Mouse (Mus musculus) adipocyte (in vitro differentiated cells): Measurements from ENCODE around the gene Cnpy2.
"Not testable (repeated sequence)": the region's sequence is repeated elsewhere in the genome, so short reads cannot be mapped to it uniquely, and the experiment has no call there.

Source experiments
- DNase-seq: peaks from one replicate; pipeline ENCODE4 v3.0.0-alpha.2; 2016; ENCODE audit warnings: low spot score

The Cnpy2 gene

DNA sequence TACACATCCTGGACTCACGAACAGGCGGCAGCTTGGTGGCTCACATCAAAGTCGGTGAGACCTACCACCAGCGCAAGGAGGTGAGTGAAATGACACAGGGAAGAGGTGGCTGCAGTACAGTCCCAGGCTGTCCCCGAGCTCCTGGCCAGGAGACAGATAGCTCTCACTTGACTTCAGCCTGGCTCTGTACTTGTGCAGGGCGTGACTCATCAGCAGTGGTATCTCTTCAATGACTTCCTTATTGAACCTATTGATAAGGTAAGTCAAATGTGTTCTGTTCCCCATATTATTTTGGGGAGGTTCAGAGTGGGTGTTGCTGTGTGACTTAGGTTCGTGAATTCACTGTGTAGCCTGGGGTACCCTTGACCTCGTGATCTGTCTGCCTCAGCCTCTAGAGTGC is 6.7 kb upstream of the Cnpy2 start:
- no peak for DNase-seq

DNA sequence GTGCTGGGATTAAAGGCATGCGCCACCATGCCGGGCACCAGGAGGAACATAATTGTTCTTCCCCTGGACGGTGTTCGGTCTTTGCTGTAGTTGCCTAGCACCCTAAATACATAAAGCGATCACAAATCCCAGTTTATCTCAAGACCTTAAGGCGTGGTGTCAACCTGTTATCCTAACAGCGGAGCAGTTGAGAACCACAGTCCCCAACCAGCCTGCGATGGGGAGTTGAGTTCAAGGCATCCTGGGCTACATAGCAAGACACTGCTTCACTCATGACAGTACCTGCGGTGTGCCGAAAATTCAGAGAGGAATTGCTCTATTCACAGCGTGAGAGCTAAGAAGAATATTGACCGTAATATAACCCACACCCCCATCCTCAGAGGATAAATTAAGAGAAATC is 618 bp upstream of the Cnpy2 start:
- DNase-seq, result no peak

DNA sequence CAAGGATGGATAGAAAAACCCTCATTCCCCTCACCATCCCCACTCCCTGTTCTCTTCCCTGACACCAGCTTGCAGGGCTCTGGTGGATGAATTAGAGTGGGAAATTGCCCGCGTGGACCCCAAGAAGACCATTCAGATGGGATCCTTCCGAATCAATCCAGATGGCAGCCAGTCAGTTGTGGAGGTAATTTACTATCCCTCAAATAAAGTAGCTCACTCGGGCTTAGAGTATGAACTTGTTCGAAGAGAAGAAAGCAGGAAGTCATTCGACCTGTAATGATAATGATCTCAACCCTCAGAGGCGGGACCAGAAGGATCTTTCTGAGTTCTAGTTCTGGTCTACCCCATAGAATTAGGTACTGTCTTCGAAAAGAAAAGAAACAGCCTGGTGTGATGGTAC is 1.3 kb downstream of the Cnpy2 start:
- no peak for DNase-seq

DNA sequence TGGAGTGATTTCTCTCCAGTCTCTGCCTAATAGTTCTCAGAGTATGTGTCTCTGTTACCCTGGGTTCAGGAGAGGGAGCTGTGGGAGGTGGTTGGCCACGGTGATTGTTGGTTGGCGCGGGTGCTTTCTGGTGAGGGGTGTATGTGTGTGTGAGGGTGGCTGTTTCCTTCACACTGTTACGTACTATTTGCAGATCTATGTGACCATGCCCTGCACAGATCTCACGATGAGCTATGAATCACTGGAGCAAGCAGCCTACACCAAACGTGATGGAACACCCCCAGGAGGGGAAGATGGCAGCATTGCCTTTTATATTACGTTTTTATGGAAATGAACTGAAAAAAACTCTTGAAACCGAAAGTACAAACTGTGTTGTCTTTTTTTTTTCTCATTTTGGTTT is 4.6 kb downstream of the Cnpy2 start:
- DNase-seq, result no peak

DNA sequence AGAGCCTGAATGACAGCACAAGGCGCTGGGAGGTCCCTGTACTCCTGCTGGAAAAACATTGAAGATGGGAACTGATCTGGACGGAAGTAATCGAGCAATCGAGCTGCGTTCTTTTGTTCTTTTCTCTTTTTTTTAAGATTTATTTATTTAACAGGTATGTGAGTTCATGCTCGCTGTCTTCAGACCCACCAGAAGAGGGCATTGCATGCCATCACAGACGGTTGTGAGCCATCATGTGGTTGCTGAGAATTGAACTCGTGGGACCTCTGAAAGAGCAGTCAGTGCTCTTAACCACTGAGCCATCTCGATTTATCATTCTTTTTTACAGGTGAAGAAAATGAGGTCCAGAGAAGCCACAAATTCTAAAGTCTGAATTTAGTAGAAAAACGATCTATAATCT is 5.4 kb downstream of the Cnpy2 start:
- DNase-seq, result no peak

DNA sequence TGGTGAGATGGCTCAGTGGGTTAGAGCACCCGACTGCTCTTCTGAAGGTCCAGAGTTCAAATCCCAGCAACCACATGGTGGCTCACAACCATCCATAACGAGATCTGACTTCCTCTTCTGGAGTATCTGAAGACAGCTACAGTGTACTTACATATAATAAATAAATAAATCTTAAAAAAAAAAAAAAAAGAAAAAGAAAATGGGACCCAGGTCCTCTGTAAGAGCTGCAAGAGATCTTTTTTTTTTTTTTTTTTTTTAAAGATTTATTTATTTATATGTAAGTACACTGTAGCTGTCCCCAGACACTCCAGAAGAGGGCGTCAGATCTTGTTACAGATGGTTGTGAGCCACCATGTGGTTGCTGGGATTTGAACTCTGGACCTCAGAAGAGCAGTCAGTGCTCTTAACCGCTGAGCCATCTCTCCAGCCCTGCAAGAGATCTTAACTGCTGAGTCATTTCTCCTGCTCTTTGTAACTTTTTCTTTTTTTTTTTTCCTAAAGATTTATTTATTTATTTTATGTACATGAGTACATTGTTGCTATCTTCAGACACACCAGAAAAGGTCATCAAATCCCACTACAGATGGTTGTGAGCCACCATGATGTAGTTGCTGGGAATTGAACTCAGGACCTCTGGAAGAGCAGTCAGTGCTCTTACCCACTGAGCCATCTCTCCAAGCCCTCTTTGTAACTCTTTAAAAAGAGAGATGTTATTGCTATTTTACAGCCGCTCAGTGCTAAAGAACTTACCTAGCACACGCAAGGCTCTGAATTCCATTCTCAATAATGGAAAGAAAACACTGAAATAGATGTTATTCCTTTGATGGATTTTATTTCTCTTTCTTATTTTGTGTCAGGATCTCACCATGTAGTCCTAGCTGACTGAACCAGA is 10.3 kb downstream of the Cnpy2 start:
- DNase-seq, result not testable (repeated sequence)

DNA sequence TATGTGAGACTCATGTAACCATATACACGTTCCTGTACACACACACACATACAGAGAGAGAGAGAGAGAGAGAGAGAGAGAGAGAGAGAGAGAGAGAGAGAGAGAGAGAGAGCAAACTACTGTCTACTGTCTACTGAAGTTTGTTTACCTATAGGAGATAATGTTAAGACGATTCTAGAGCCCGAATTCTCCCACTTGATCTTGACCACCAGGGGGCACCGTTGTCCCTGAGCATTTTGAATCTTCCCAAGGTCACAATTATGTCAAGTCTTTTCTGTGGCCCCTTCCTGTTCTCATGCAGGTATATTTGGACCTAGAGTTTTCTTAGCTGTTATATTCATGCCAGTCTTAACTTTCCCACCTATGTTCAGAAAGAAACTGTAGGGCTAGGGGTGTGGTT is 13.3 kb downstream of the Cnpy2 start:
- peak; percentile 81 for DNase-seq

DNA sequence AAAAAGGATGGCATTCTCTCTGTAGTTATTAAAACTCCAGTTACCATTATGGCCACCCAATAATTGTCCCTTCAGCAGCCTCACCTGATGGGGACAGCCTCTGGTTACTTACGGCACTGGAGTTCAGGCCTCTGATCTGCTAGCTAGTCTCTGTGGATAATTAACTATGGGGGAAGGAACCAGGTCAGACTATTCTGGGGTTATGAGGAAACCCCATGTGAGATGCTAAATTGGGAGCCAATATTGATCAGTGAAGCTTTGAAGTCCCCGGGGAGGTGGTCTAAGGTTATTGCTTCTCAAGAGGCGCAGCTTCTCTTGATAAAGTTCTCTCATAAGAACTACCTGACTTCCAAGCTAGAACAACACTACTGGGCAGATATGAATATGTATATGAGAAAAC is 13.9 kb downstream of the Cnpy2 start:
- no peak for DNase-seq

DNA sequence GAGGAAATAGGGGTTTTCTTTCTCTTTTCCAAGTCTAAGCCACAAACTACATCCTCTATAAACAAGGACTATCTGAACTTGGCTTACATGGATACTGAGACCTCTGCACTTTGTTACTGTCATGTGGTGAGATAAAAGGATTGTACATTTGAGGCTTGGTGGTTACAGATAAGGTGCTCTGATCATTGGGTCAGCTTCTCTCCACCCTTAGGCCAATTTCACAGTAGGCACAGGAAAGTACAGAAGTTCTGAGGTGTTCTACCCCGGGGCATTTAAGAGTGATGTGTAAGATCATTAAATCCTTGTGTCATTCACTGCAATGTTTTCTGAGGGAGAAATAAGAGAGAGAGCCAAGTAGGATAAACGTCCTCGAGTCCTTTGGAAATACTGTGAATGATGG is 14.3 kb downstream of the Cnpy2 start:
- DNase-seq, result no peak

DNA sequence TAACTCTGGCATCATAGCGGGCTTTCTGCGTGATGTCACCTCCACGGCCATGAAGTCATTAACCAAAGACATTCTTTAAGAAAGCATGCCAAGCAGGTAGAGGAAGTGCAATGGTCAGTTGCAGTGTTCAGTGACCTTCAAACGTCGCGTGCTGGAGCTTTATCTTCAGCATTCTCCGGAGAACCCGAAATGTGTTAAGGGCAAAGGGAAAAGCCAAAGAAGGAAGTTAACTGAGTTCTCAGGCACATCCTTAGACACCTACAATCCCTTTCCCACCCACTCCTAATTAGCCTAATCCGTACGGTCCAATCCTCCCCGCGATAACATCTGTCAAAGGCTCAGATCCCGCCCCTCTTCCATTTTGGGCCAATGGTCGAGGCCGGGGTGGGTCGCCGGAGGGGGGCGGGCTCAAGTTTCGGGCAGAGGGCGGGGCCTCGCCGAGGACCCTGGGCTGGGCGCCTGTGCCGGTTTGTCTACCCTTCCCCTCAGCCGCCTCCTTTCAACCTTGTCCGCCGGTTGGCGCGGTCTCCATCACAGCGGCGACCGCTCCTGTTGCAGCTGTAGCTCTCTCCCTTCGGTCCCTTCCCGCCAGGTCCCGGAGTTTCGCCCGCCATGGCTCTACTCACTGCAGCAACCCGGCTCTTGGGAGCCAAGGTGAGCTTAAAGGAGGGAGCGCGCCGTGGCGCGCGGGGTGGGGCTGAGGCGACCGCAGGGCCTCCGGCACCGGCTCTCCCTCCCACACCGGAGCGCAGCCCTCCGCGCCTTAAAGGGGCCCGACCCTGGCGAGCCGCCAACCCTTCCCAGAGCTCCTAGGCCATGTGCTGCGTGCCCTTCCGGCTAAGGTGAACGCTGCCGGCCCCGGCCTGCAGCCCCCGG is 15.3 kb downstream of the Cnpy2 start, which contains the start of gene Cs:
Gene Cs, plus strand, starts transcription at position 429 of the 876 bp plus-strand sequence.
- peak; percentile 98 for DNase-seq

DNA sequence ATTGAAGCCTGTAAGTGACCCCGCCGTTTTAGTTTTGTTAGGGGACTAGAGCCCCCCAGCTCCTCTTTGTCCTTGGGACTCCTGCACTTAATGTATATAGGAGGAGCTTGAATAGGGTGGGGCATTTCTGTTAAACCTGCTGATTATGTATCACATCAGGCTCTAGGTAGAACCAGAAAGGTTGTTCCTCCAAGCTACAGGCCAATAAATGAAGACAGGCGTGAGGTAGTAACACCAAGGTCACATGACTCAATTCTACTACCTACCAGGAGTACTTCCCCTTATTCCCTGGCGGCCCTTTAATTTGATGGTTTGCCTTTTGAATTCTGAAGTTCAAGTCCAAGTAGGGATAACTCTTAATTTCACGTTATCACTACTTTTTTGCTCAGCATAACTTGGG is 16.2 kb downstream of the Cnpy2 start:
- DNase-seq, result peak; percentile 45

DNA sequence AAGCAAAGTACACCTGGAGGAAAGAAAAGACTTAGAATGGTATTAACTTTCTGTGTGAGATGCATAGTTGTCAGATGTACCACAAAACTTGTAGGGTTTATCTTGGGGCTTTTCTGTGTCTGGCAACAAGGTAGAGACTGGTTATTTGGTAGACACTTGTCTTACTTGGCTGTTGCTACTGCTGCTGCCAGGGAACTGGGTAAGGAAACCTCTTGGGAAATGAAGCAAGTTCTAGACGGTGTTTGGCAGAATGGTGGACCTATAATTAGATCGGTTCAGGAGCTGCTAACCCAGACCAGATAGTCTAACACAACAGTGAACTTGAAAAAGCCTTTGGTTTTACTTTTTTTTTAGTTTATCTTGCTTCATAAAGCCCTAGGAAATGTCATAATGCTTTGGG is 16.7 kb downstream of the Cnpy2 start:
- DNase-seq, result peak; percentile 89

DNA sequence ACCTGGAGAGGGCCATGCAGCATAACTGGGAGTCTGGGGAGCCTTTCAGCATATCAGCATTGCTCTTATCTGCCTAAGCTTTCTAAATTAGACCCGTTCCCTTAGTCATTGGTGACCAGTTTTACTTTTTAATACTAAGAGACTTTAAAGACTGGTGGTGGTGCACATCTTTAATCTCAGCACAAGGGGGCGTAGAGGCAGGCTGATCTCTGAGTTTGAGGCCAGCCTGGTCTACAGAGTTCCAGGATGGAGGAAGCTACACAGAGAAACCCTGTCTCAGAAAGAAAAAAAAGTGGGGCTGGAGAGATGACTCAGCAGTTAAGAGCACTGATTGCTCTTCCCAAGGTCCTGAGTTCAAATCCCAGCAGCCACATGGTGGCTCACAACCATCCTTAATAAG is 18.0 kb downstream of the Cnpy2 start:
- DNase-seq, result no peak

DNA sequence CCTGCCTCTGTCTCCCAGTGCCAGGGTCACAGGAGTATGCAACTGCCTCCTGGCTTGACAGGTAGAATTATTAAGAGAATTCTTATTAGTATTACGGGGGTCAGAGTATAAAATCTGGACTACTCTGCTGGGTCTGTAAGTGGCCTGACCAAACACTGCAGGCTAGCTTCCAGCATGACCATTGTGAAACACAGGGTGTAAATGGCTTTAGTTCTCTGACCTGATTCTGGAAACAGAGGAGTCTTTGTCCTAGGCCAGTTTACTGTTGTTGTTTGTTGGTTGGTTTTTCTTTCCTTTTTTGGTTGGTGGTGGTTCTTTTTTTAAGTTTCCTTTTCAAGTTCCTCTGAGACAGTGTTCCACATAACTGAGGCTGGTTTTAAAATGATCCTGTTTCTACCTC is 21.2 kb downstream of the Cnpy2 start:
- peak; percentile 82 for DNase-seq

DNA sequence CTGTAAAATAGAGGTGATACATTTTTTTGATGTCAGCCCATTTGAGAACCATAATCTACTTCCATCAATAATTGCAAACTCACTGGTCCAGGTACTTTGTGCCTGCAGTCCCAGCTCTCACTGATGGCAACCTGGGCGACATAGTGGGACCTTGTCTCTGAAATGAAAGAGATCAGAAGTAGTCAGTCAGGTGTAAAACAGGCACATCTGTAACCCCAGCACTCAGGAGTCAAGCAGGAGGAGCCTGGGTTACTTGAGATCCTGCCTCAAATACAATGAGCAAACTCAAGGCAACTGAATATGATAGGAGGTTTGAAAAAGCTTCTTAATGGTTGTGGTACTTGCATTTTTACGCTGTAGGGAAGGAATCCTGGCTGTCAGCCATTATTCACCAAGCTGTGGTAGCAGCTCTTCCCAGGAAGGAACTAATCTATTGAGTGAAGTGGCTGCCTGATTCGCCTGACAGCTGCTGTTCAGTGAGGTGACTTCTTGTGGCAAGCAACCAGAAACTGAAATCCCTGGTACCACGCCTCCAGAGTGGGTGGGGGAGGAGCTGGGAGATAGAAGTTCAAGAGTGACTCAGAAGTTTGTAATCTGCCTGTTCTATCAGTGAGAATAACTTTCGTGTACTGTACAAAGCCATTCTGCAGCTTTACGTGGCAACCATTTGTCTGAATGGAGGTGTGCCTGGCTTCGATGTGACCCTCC is 22.5 kb downstream of the Cnpy2 start:
- DNase-seq, result peak; percentile 85

DNA sequence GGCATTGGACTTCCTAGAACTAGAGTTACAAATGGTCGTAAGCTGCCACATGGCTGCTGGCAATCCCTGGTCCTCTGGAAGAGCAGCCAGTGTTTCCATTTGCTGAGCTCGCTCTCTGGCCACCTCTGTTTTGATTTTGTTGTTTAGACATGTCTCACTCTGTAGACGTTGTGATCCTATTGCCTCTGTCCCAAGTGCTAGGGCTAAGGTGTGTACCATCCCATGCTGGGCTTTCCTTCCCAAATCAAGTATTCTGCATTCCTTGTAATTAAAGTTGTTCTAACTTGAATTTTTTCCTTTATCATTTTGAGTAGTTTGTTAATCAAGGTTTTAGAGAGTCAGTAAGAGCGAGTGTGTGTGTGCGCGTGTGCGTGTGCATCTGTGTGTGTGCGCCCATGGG is 25.3 kb downstream of the Cnpy2 start:
- no peak for DNase-seq

DNA sequence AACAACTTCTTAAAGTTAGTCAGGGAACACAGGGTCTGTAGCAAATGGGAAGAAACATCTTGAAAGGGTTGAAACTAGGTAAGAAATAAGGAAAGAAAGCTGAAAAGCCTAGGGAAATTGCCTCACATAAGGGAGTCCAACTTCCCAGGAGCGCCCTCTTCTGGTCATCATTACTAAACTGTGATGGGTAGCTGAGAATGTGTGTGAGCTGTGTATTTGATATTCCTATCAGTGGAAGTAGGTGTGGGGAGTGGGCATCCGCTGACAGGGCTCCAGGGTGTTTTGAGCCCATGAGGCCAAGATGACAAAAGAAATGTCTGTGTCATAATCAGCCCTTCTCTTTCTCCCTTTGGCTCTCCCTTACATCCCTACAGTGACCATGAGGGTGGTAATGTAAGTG is 36.5 kb downstream of the Cnpy2 start:
- peak; percentile 80 for DNase-seq

DNA sequence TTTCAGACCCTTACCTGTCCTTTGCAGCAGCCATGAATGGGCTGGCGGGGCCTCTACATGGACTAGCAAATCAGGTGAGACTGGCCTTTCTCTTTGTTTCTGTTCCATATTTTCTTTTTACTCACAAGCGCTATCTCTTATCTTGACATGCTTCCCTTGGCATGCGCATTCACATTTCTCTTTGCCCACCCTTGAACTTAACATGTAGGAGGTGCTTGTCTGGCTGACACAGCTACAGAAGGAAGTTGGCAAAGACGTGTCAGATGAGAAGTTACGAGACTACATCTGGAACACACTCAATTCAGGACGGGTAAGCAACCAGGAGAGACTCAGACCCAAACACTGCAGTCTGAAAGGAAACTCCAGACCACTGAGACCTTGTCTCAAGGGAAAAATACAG is 37.0 kb downstream of the Cnpy2 start:
- no peak for DNase-seq

DNA sequence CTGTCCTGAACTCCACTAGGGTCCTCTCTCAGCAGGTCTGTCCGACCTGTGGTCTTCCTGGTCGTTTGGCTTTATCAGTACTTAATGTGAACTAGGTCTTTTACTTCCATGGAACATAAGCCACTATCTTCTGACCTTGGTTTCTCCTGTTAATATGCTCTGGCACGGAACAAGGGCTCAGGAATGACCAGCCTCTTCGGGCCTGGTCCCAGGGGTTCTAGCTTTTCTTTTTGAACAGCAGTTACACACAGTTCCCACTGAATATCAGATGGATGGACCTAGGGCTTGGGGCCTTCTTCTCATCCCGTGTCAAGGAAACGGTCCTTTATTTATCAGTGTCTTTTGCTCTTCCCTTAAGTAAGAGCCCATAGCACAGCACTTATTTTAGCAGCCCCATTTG is 39.6 kb downstream of the Cnpy2 start:
- DNase-seq, result no peak

DNA sequence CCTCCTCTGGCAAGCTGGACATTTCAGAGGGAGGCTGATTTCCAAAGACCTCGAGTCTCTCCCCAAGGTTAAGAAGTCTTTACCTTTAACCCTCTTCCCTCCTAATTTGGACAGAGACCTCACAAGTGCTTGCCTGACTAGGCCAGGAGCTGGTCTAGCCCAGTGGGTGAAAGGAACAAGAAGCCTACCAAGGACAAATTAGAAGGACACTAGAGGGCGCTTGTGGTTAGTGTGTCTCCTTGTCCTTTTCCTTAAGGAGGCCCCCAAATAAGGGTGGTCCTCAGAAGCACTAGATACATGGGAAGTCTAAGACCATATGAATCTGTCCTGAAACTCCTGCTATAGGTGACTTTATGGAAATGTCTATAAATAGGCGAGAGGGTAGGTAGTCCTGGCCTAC is 40.3 kb downstream of the Cnpy2 start:
- peak; percentile 57 for DNase-seq

DNA sequence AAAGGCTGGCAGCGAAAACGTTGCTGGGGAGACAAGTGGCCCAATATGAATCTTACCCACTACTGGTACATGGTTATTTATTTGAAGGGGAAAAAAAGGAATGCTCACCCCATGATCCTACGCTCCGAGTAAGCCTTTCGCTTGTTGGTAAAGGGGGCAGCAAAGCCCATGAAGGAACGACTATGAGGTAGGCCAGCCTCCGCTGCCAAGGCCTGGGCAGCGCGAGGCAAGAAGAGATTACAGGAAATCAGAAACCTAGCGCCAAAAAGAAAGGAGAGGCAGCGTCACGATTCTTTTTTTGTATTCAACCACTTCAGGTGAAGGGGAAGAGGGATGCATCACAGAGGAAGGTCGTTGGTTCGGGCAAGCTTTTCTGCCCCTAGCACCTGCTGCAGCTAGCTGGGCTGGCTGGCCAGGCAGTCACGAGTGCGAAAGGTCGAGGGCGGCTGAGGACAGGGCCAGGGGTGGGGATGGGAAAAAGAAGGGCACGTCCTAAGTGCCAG is 45.7 kb downstream of the Cnpy2 start:
- no peak for DNase-seq
